Mouse (Mus musculus) adrenal gland, adult 10 weeks (tissue): ENCODE data around the gene Emx2. TPM values are rescaled to one million over a fixed set of nuclear protein-coding genes. Genes with fewer than 3 reads are reported as not detected.

Source experiments
- polyA plus RNA-seq: library from polyadenylated mRNA; stranded (reverse); fragments of 350-450 nt; fragmentation: Illumina TruSeq; extraction: RNeasy Lipid Tissue Mini Kit (QIAGEN cat#74804); gene quantifications from one replicate; pipeline ENCODE4 v1.2.3, GENCODE M21; 2014; ENCODE audit warnings: low read depth, low replicate concordance

Gene Emx2
- not detected for polyA plus RNA-seq

DNA sequence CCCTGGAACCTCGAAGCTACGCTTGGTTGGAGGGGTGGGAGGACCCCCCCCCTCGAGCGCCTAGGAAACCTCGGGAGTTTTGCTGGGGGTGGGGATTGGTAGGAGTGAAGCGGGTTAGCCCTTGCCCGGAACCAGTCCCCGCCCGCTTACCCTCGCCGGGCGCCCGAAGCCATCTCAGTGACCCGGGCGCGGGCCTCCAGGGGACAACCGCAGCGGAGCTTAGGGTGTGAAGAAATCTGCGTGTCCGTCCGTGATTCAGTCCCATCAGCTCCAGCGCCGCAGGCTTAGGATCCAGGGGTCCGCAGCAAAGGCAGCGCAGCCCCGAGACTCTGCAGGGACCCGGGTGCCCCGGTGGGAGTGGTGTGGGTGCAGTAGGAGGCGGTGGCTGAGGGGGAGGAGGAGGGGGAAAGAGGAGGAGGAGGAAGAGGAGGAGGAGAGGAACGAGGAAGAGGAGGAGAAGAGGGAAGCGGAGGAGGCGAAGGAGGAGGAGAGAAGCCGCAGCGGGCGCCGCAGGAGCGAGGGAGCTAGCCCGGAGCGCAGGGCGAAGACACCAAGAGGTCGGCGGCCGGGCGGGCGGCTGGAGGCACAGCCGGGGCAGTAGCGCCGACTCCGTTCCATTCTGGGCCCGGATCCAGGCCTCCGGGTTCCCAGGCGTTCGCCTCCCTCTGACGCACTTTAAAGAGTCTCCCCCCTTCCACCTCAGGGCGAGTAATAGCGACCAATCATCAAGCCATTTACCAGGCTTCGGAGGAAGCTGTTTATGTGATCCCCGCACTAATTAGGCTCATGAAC lies at the start of gene Emx2:
Gene Emx2, plus strand, starts transcription at position 422 of the 792 bp plus-strand sequence.

Other genes with a start within 250 kb of the Emx2 start
- not detected for gene Kcnk18, start 239.2 kb upstream of the Emx2 start, polyA plus RNA-seq
- gene Slc18a2, start 197.5 kb upstream of the Emx2 start, polyA plus RNA-seq: 40.4 TPM
- gene Rps12-ps3, start 136.1 kb upstream of the Emx2 start, polyA plus RNA-seq: not detected
- 77.7 TPM for gene Pdzd8, start 112.6 kb upstream of the Emx2 start, polyA plus RNA-seq